Mouse (Mus musculus) thymus, adult 2 months (tissue): ENCODE measurements at regions not wholly inside any gene's neighbourhood (a gene's known extent, or its start where the extent isn't known, plus 50 kb on each side); places are given as distances from the start of the nearest gene placed in this dataset.

Experiments used
- DNase-seq: peaks from one replicate; pipeline ENCODE4 v3.0.0; 2021
- H3K27ac ChIP-seq: fragments of 200-500 bp; 2 replicates; pipeline ENCODE4 v1.5.1; 2012; ENCODE audit warnings: low read length, control low read depth; ENCODE audit not compliant: control insufficient read depth, insufficient read depth
- H3K27me3 ChIP-seq: fragments of 200-500 bp; 2 replicates; pipeline ENCODE4 v1.6.1; 2012; ENCODE audit warnings: mild to moderate bottlenecking, low read length, moderate library complexity, mixed read lengths; ENCODE audit not compliant: control insufficient read depth, insufficient read depth
- H3K36me3 ChIP-seq: fragments of 200-500 bp; 2 replicates; pipeline ENCODE4 v1.6.1; 2012; ENCODE audit warnings: mild to moderate bottlenecking, low read length, moderate library complexity; ENCODE audit not compliant: control insufficient read depth, insufficient read depth
- H3K4me1 ChIP-seq: fragments of 200-500 bp; replicated peaks from 2 replicates; pipeline ENCODE4 v1.6.1; 2012; ENCODE audit warnings: low read length; ENCODE audit not compliant: control insufficient read depth, insufficient read depth
- H3K4me3 ChIP-seq: fragments of 200-500 bp; 2 replicates; pipeline ENCODE4 v1.5.1; 2012; ENCODE audit warnings: mild to moderate bottlenecking, low read length, control low read depth, moderate library complexity; ENCODE audit not compliant: control insufficient read depth, insufficient read depth
- CTCF ChIP-seq: fragments of 200-500 bp; IDR thresholded peaks from 2 replicates; pipeline ENCODE4 v1.5.1; 2012; ENCODE audit warnings: mild to moderate bottlenecking, control low read depth, low read length, moderate library complexity, borderline replicate concordance; ENCODE audit not compliant: control insufficient read depth, poor library complexity, insufficient read depth; ENCODE audit errors: extremely low read depth
- POLR2A ChIP-seq: fragments of 200-500 bp; IDR thresholded peaks from 2 replicates; pipeline ENCODE4 v1.6.1; 2012; ENCODE audit warnings: mild to moderate bottlenecking, low read length, control low read depth, moderate library complexity; ENCODE audit not compliant: control insufficient read depth, poor library complexity, insufficient read depth; ENCODE audit errors: extremely low read depth
- WGBS: fragments of 180-500 bp; shearing (Covaris S2); methylation state at CpG from one replicate; pipeline ENCODE4 v1.1.7; 2018; 5-methylcytosine and 5-hydroxymethylcytosine counted together

DNA sequence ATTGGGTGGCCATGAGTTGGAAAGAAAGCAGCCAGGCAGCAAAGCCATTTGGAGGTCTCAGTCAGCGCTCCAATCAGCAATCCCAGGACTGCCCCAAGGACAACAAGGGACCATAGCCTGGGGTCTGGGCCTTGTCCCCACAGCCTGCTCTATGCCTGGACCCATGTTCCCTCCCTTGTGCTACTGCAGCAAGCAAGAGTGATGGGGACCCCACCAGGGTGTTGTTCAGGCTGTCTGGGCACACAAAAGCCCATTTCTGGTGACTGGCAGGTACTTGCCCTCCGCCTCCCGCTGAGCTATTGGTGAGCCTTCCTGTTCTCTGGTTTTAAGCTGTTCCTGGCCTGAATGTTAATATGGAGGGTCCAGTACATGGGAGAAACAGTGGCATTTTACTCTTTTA, 71.2 kb upstream of the A230072I06Rik start:
- TF ChIP-seq POLR2A: no peak
- TF ChIP-seq CTCF: no peak
- 96% methylated on average over 3 of the region's 3 CpGs for WGBS
- Histone ChIP-seq H3K36me3 (no peaks in the 10 kb centered on the region), H3K4me1 (no peaks in the 10 kb centered on the region), H3K4me3 (no peak overlapping the region), H3K27ac (no peak overlapping the region), H3K27me3 (no peaks in the 10 kb centered on the region)
- DNase-seq: no peak

DNA sequence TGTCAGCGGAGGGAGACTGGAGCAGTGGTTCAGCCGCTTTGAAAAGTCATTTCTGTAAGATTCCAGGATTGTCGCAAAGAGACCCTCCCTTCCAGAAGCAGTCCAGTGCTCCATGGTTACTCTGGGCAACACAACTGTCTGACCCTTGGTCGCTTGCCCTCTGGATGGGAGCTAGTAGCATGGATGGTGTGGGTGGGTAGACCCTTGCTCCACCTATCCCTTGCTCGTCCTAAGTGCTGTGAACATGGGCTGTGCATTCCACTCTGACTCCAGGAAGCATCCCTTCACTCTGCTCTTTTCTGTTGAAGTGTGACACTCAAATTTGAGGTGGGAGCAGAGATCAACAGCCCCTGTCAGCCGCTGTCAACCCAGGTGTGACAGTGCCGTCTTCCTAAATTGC, 64.8 kb upstream of the A230072I06Rik start:
- H3K4me3 ChIP-seq: no peak overlapping the region
- no peak for DNase-seq
- H3K36me3 ChIP-seq: no peaks in the 10 kb centered on the region
- no peak overlapping the region for H3K27ac ChIP-seq
- no peaks in the 10 kb centered on the region for H3K4me1 ChIP-seq
- TF ChIP-seq POLR2A (no peak), CTCF (no peak)
- H3K27me3 ChIP-seq: no peaks in the 10 kb centered on the region
- WGBS: 74% methylated on average over 7 of the region's 7 CpGs

DNA sequence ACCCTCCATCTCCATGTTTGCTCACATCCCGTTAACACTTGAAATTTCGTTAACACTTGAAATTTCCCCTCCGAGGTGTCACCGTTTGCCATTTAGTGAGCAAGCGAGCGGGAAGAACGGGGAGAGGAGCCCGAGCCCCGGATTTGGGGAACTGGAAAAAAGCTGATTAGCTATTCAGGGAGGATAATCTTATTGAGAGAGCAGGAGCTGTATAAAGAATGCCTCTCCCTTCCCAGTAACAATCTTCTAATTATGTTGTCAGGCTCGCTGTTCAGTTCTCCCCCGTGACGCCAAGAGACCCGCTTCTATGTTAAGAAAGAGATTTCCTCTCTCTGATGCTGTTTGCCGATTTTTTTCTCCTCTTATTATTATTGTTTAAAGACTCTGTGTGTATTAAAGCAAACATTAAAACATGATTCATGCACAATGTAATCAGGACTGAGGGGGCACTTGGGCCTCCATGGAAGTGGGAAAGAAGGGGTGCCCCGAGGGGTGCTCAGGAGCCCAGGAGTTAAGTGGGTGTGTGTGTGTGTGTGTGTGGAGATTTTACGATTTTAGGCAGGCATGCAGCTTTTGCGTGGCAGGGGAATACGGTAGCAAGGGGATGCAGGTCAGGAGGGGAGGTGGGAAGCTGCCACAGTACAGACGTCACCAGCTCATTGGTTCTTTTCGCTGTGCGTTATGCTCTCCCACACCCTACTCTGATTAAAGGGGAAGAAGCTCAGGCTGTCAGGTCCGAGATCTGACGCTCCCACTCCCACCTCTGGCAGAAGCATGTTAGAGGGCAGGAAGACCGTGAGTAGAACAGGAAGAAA, 64.2 kb upstream of the A230072I06Rik start:
- TF ChIP-seq CTCF (no peak), POLR2A (no peak)
- Histone ChIP-seq H3K27me3 (no peaks in the 10 kb centered on the region), H3K4me1 (no peaks in the 10 kb centered on the region), H3K36me3 (no peaks in the 10 kb centered on the region), H3K4me3 (no peak overlapping the region), H3K27ac (no peak overlapping the region)
- DNase-seq: no peak
- WGBS: 61% methylated on average over 24 of the region's 24 CpGs

DNA sequence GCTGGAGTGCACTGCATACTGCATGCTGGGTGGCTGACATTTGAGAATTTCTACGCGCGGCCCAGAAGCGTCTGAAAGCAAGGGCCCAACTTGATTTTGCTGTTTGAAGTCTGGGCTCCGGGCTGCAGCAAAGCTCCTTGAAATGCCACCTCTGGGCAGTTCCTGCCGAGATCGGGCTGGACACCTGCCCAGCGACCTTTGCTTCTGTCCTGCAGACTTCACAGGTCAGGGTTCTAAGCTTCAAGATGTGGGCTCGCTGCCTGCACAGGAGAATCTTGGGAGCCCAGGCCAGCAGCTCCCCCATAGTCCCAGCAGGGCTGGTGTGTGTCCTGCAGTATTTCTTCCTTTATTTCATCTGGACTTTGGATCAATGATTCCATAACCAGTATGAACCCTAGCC, 57.1 kb upstream of the A230072I06Rik start:
- WGBS: 88% methylated on average over 9 of the region's 9 CpGs
- Histone ChIP-seq H3K27me3 (no peaks in the 10 kb centered on the region), H3K4me1 (no peaks in the 10 kb centered on the region), H3K36me3 (no peaks in the 10 kb centered on the region), H3K27ac (no peak overlapping the region), H3K4me3 (no peak overlapping the region)
- DNase-seq: no peak
- TF ChIP-seq CTCF: no peak
- no peak for TF ChIP-seq POLR2A

DNA sequence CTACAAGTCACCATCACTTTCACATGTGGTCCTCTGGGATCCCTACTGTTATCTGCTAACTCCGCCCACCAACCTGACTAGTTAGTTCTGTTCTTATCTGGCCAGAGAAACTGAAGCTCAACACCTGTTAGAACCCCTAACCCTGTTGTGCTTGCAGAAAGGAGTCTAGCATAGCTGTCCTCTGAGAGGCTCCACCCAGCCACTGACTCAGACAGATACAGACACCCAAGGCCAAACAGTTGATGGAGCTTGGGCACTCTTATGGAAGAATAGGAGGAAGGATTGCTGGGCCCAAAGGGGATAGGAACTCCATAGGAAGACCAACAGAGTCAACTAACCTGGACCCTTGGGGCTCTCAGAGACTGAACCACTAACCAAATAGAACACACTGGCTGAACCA, 55.2 kb upstream of the A230072I06Rik start:
- WGBS: 92% methylated on average over 1 of the region's 1 CpGs
- no peak overlapping the region for H3K4me3 ChIP-seq
- H3K27me3 ChIP-seq: no peaks in the 10 kb centered on the region
- H3K36me3 ChIP-seq: no peaks in the 10 kb centered on the region
- TF ChIP-seq POLR2A (no peak), CTCF (no peak)
- no peaks in the 10 kb centered on the region for H3K4me1 ChIP-seq
- no peak overlapping the region for H3K27ac ChIP-seq
- no peak for DNase-seq
